Mouse (Mus musculus) limb, embryonic 14.5 days (tissue): ENCODE results near the gene Mkrn2os. TPM values are rescaled to one million over a fixed set of nuclear protein-coding genes. Genes with fewer than 3 reads are reported as not detected.

Experiments
- ATAC-seq: fragments of 200-750 bp; cut with Nextera tagmentation; 2 replicates; pipeline ENCODE4 v1.8.0; 2017; ENCODE audit warnings: low read depth, moderate number of reproducible peaks, moderate TSS enrichment; ENCODE audit not compliant: low FRiP score
- DNase-seq: peaks from one replicate; pipeline ENCODE4 v3.0.0-alpha.2; 2015; ENCODE audit warnings: low spot score
- H3K27ac ChIP-seq: fragments of 300-500 bp; sonication (generic); replicated peaks from 2 replicates; pipeline ENCODE4 v1.5.1; 2014; ENCODE audit warnings: low read depth, mild to moderate bottlenecking, low read length, moderate library complexity, mixed read lengths
- H3K27me3 ChIP-seq: fragments of 300-500 bp; sonication (generic); 2 replicates; pipeline ENCODE4 v1.6.1; 2014; ENCODE audit warnings: low read length, mixed read lengths; ENCODE audit not compliant: control insufficient read depth, insufficient read depth
- H3K36me3 ChIP-seq: fragments of 300-500 bp; sonication (generic); 2 replicates; pipeline ENCODE4 v1.6.1; 2014; ENCODE audit warnings: mild to moderate bottlenecking, low read length, moderate library complexity, mixed read lengths; ENCODE audit not compliant: control insufficient read depth, insufficient read depth
- H3K4me1 ChIP-seq: fragments of 300-500 bp; sonication (generic); 2 replicates; pipeline ENCODE4 v1.6.1; 2014; ENCODE audit warnings: antibody characterized with exemption, low read length, mixed read lengths; ENCODE audit not compliant: control insufficient read depth, insufficient read depth
- H3K4me2 ChIP-seq: fragments of 300-500 bp; sonication (generic); replicated peaks from 2 replicates; pipeline ENCODE4 v1.6.1; 2014; ENCODE audit warnings: low read depth, mild to moderate bottlenecking, low read length, moderate library complexity; ENCODE audit not compliant: severe bottlenecking
- H3K4me3 ChIP-seq: fragments of 300-500 bp; sonication (generic); replicated peaks from 2 replicates; pipeline ENCODE4 v1.5.1; 2014; ENCODE audit warnings: low read length
- H3K9ac ChIP-seq: fragments of 300-500 bp; sonication (generic); 2 replicates; pipeline ENCODE4 v1.6.1; 2014; ENCODE audit warnings: mild to moderate bottlenecking, low read depth, low read length, moderate library complexity; ENCODE audit not compliant: severe bottlenecking
- H3K9me3 ChIP-seq: fragments of 300-500 bp; sonication (generic); 2 replicates; pipeline ENCODE4 v1.6.1; 2016; ENCODE audit warnings: low read length; ENCODE audit not compliant: control insufficient read depth
- POLR2A ChIP-seq: fragments of 200-500 bp; IDR thresholded peaks from 2 replicates; pipeline ENCODE4 v1.8.0; 2012; ENCODE audit warnings: inconsistent platforms, mild to moderate bottlenecking, moderate library complexity, borderline replicate concordance; ENCODE audit not compliant: insufficient read depth, insufficient read length; ENCODE audit errors: extremely low read depth
- WGBS: fragments of 180-500 bp; shearing (Covaris S2); extraction: QIAGEN DNeasy Blood & Tissue Kit; methylation state at CpG from one replicate; pipeline ENCODE4 v1.1.7; 2014; 5-methylcytosine and 5-hydroxymethylcytosine counted together
- polyA plus RNA-seq, 2 experiments: library from polyadenylated mRNA; depleted of rRNA in 1 of 2; stranded (reverse) in 1 of 2; unstranded in 1 of 2; fragments of >200 nt; fragmentation: Nextera tagmentation in 1 of 2; extraction: Ambion mirVana in 1 of 2; gene quantifications; 2 replicates each; pipeline versions ENCODE4 v1.2.1 to v1.2.3; 2012 to 2014

Gene Mkrn2os
- polyA plus RNA-seq, 2 experiments, result 0.05 TPM; not detected in 1

DNA sequence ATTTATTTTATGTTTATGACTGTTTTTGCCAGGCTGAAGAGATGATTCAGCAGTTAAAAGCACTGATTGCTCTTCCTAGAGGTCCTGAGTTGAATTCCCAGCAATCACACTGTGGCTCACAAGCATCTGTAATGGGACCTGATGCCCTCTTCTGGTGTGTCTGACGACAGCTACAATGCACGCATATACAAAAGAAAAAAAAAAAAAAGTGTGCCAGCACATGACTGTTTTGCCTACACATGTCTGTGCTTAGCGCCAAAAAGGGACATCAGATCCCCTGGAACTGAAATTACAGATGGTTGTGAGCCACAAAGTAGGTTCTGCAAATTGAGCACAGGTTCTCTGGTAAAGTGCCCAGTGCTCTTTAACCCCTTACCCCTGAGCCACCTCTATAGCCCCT lies 50.0 kb downstream of the Mkrn2os start:
- Histone ChIP-seq H3K27ac (no peak overlapping the region), H3K4me3 (no peak overlapping the region), H3K4me1 (peaks cover 4% of the 10 kb centered on the region; the same call in 1 of the 2 replicates), H3K9me3 (no peaks in the 10 kb centered on the region), H3K9ac (no peak overlapping the region), H3K4me2 (no peak overlapping the region), H3K36me3 (no peaks in the 10 kb centered on the region), H3K27me3 (no peaks in the 10 kb centered on the region)
- ATAC-seq (no peak), DNase-seq (no peak)
- 83% methylated on average over 3 of the region's 3 CpGs for WGBS
- no peak for TF ChIP-seq POLR2A

DNA sequence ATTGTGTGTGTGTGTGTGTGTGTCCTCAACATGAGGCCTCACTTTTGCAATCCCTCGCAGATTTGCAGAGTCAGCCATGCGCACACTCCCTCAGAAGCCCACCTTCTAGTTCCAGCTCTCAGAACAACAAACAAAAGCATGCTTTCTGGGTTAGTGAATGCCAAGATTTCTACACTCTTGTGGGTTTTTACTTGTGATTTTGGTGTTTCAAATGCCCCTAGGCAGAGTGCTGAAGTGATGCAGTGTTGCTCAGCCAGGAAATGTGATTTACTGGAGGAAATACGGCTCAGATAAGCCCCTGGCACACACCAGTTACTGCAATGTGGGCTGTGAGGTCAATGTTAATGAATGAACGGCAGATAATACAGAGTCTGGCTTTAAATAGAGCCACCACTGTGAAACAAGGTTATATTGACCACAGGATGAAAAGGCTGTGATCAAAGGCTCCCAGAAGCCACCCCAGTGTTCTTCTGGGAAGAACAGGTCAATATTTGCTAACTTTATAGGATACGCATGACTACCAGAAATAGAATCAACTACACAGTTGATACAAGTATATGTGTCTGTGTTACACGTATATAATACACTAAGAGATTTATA lies 50.6 kb downstream of the Mkrn2os start:
- 61% methylated on average over 6 of the region's 6 CpGs for WGBS
- no peak for DNase-seq
- H3K9me3 ChIP-seq, result no peaks in the 10 kb centered on the region

DNA sequence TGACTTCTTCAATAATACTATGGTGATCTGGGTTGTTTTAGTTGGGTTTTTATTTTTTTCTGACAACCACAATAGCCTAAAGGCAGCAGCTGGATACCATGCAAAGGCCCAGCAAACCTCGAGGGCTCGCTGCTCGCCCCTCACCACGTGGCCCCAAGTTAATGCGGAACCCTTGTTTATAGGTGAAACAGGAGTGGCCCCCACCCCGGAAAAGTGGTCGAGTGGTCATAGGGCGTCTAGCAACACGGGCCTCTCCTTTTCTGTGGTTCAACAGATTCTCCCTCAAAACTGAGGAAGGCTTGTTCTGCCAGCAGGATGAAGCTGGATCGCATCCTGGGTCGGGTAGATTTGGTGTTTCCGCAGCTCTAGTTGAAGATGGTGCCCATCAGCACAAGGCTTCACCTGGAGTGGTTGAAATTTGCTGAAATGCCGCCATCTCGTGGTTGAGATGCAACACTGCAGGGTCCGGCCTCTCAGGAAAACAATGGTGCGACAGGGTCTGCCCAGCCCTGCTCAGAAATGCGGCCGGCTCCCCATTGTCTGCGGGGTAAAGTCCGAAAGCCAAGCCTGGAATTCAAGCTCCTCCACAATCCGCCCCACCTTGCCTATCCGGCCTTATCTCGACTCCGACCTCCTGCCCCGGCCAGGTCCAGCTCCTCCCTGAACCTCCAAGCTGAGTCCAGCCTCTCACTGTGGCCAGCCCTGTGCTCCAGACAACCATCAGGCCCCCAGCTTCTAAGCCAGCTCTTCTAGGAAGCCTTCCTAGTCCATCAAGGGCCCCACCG lies 53.5 kb downstream of the Mkrn2os start:
- Histone ChIP-seq H3K9me3 (no peaks in the 10 kb centered on the region), H3K36me3 (no peaks in the 10 kb centered on the region), H3K27ac (no peak overlapping the region), H3K9ac (peak overlapping the region; percentile 67), H3K27me3 (no peaks in the 10 kb centered on the region), H3K4me3 (peak overlapping the region; percentile 29), H3K4me2 (peak overlapping the region; percentile 60), H3K4me1 (peaks cover 1% of the 10 kb centered on the region; the same call in 1 of the 2 replicates)
- peak; percentile 38; the same call in 1 of the 2 replicates for TF ChIP-seq POLR2A
- DNase-seq, result peak; percentile 76
- peak; percentile 89 for ATAC-seq
- WGBS, result 21% methylated on average over 26 of the region's 26 CpGs

More for the DNA sequence above, 50.6 kb downstream of the Mkrn2os start:
- Histone ChIP-seq H3K4me3 (no peak overlapping the region), H3K4me1 (peaks cover 4% of the 10 kb centered on the region; the same call in 1 of the 2 replicates), H3K9ac (no peak overlapping the region), H3K27me3 (no peaks in the 10 kb centered on the region), H3K27ac (no peak overlapping the region), H3K36me3 (no peaks in the 10 kb centered on the region), H3K4me2 (no peak overlapping the region)
- ATAC-seq, result no peak
- no peak for TF ChIP-seq POLR2A

DNA sequence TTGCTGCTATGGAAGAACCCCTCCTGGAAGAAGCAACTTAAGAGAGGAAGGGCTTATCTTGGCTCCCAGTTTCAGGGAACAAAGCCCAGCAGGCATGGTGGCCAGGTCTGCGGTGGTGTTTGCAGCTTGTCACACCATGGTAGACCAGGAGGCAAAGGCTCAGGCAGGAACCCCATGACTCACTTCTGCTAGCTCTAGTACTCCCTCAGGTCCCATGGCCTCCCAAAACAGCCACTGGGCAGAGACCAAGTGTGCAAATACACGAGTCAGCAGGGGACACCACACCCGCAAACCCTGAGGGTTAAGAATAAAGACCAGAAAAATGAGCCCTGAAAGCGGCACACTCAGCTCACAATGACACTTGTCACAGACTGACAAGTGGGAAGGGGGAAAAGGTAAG lies 56.2 kb downstream of the Mkrn2os start:
- Histone ChIP-seq H3K4me2 (no peak overlapping the region), H3K36me3 (no peaks in the 10 kb centered on the region), H3K27me3 (no peaks in the 10 kb centered on the region), H3K4me3 (no peak overlapping the region), H3K9me3 (no peaks in the 10 kb centered on the region), H3K4me1 (no peaks in the 10 kb centered on the region), H3K27ac (no peak overlapping the region), H3K9ac (no peak overlapping the region)
- DNase-seq, result no peak
- no peak for ATAC-seq
- TF ChIP-seq POLR2A, result no peak
- 77% methylated on average over 4 of the region's 4 CpGs for WGBS

DNA sequence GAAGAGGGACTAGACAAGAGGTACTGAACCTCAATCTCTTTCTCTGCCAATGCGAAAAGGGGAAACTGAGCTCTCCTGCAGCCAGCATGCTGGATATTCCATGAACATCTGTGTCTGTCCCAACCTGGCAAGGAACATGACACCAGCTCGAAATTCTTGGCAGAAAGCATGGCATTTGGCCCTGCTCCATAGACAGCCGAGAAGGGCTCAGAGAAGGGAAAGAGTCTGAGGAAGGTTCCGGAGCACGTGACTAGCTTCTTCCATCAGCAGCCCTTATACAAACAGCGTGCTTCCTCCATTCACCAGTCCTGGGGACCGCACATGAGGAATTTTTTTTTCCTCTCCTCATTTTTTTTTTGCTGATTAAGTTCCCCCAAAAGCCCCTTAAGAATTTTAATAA lies 57.8 kb downstream of the Mkrn2os start:
- H3K4me1 ChIP-seq, result no peaks in the 10 kb centered on the region
- DNase-seq, result peak; percentile 49
- 58% methylated on average over 7 of the region's 7 CpGs for WGBS
- peak overlapping the region; percentile 25; the same call in 1 of the 2 replicates for H3K9ac ChIP-seq
- no peak overlapping the region for H3K4me2 ChIP-seq
- no peak overlapping the region for H3K4me3 ChIP-seq
- H3K27ac ChIP-seq, result no peak overlapping the region
- no peaks in the 10 kb centered on the region for H3K36me3 ChIP-seq
- no peak for TF ChIP-seq POLR2A
- H3K27me3 ChIP-seq, result no peaks in the 10 kb centered on the region
- no peaks in the 10 kb centered on the region for H3K9me3 ChIP-seq
- ATAC-seq, result no peak

Other genes starting within 250 kb of the Mkrn2os start
- gene Pparg, start 231.6 kb downstream of the Mkrn2os start, polyA plus RNA-seq (2012; rRNA removed), result 0.91 and 2.1 TPM in 2 replicates
- 1.7 and 2.3 TPM in 2 replicates for gene Pparg, start 231.6 kb downstream of the Mkrn2os start, polyA plus RNA-seq (2014; fragmentation: Nextera tagmentation; extraction: Ambion mirVana)
- gene Tsen2, start 47.9 kb downstream of the Mkrn2os start, polyA plus RNA-seq (2012; rRNA removed), result 13.3 and 16.3 TPM in 2 replicates
- 26.1 and 27.8 TPM in 2 replicates for gene Tsen2, start 47.9 kb downstream of the Mkrn2os start, polyA plus RNA-seq (2014; fragmentation: Nextera tagmentation; extraction: Ambion mirVana)
- gene Mkrn2, start 9.3 kb upstream of the Mkrn2os start, polyA plus RNA-seq (2012; rRNA removed), result 28.9 and 40.7 TPM in 2 replicates
- gene Mkrn2, start 9.3 kb upstream of the Mkrn2os start, polyA plus RNA-seq (2014; fragmentation: Nextera tagmentation; extraction: Ambion mirVana), result 31.0 and 34.1 TPM in 2 replicates
- gene Raf1, start 84.1 kb upstream of the Mkrn2os start, polyA plus RNA-seq (2012; rRNA removed), result 176 and 197 TPM in 2 replicates
- gene Raf1, start 84.1 kb upstream of the Mkrn2os start, polyA plus RNA-seq (2014; fragmentation: Nextera tagmentation; extraction: Ambion mirVana), result 120 and 134 TPM in 2 replicates
- gene Tmem40, start 169.8 kb upstream of the Mkrn2os start, polyA plus RNA-seq (2012; rRNA removed), result 7.0 and 8.0 TPM in 2 replicates
- gene Tmem40, start 169.8 kb upstream of the Mkrn2os start, polyA plus RNA-seq (2014; fragmentation: Nextera tagmentation; extraction: Ambion mirVana), result 10.0 and 13.1 TPM in 2 replicates
- gene Cand2, start 182.0 kb upstream of the Mkrn2os start, polyA plus RNA-seq (2012; rRNA removed), result 57.7 and 78.8 TPM in 2 replicates
- 39.1 and 42.0 TPM in 2 replicates for gene Cand2, start 182.0 kb upstream of the Mkrn2os start, polyA plus RNA-seq (2014; fragmentation: Nextera tagmentation; extraction: Ambion mirVana)
- gene Rpl32, start 216.2 kb upstream of the Mkrn2os start, polyA plus RNA-seq (2012; rRNA removed), result 2,190 and 2,685 TPM in 2 replicates
- 2,459 and 2,604 TPM in 2 replicates for gene Rpl32, start 216.2 kb upstream of the Mkrn2os start, polyA plus RNA-seq (2014; fragmentation: Nextera tagmentation; extraction: Ambion mirVana)
- 0.58 and 0.70 TPM in 2 replicates for gene Efcab12, start 245.8 kb upstream of the Mkrn2os start, polyA plus RNA-seq (2012; rRNA removed)
- 0.19 and 0.39 TPM in 2 replicates for gene Efcab12, start 245.8 kb upstream of the Mkrn2os start, polyA plus RNA-seq (2014; fragmentation: Nextera tagmentation; extraction: Ambion mirVana)